In genomic region chr19:53440327-53441055, GRCm38 (mm10) we compare ENCODE assay signal across 14 mouse cellular contexts. TPM values are rescaled to one million over a fixed set of nuclear protein-coding genes. Genes with fewer than 3 reads are reported as not detected.
DNase-seq lines count a peak whose midpoint lies in the region; ATAC-seq lines count a peak whose summit lies in the region.
"Had no signal": no experiment of that assay in that cellular context is flagged by ENCODE, and none has a peak within 500 bp of the region (broad histone marks: within the 10 kb centered on the region; RNA-seq: fewer than 3 reads in every experiment).

No protein-coding gene starts in this region.

- H3K4me1 ChIP-seq in forebrain, embryonic 13.5 days, result peaks cover 15% of the 10 kb centered on the region
- H3K4me1 ChIP-seq in forebrain, embryonic 10.5 days, result peaks cover 24% of the 10 kb centered on the region
- H3K4me1 ChIP-seq in neural tube, embryonic 11.5 days (ENCODE audit: control insufficient read depth, insufficient read depth, low read length), result peaks cover 4% of the 10 kb centered on the region; the same call in 1 of the 2 replicates
- H3K4me1 ChIP-seq in neural tube, embryonic 15.5 days, result peaks cover 23% of the 10 kb centered on the region

- 38% methylated on average over 10 of the region's 10 CpGs for WGBS in forebrain, embryonic 13.5 days
- WGBS in forebrain, embryonic 10.5 days, result 45% methylated on average over 10 of the region's 10 CpGs
- 38% methylated on average over 10 of the region's 10 CpGs for WGBS in neural tube, embryonic 11.5 days
- 38% methylated on average over 10 of the region's 10 CpGs for WGBS in neural tube, embryonic 15.5 days

- H3K36me3 ChIP-seq in forebrain, embryonic 13.5 days (ENCODE audit: poor library complexity, severe bottlenecking), result no peaks in the 10 kb centered on the region
- no peaks in the 10 kb centered on the region for H3K36me3 ChIP-seq in forebrain, embryonic 10.5 days (replicated peaks)
- no peaks in the 10 kb centered on the region for H3K36me3 ChIP-seq in neural tube, embryonic 11.5 days (ENCODE audit: control insufficient read depth, insufficient read depth, low read length)
- no peaks in the 10 kb centered on the region for H3K36me3 ChIP-seq in neural tube, embryonic 15.5 days
- H3K36me3 ChIP-seq: embryonic facial prominence, embryonic 13.5 days; heart, embryonic 15.5 days; limb, embryonic 12.5 days had no signal

- peak; percentile 48; the same call in 1 of the 2 replicates for ATAC-seq in forebrain, embryonic 13.5 days
- ATAC-seq in neural tube, embryonic 11.5 days (ENCODE audit: insufficient read depth, low FRiP score, low TSS enrichment), result 0 out of 2 replicates have a peak, but pooled peaks have one; percentile 27
- no peak for ATAC-seq in neural tube, embryonic 15.5 days (ENCODE audit: low FRiP score)
- no peak for ATAC-seq in activated CD4-positive, CD25-positive, alpha-beta regulatory T cell, adult 4 months
- ATAC-seq: hindbrain, embryonic 16.5 days had no signal

- no peaks in the 10 kb centered on the region for H3K27me3 ChIP-seq in forebrain, embryonic 13.5 days
- peaks cover 20% of the 10 kb centered on the region for H3K27me3 ChIP-seq in forebrain, embryonic 10.5 days (ENCODE audit: poor library complexity, severe bottlenecking)
- H3K27me3 ChIP-seq in neural tube, embryonic 11.5 days (ENCODE audit: control insufficient read depth, insufficient read depth, low read length), result no peaks in the 10 kb centered on the region
- H3K27me3 ChIP-seq in neural tube, embryonic 15.5 days (replicated peaks), result no peaks in the 10 kb centered on the region
- H3K27me3 ChIP-seq: embryonic facial prominence, embryonic 13.5 days; heart, embryonic 15.5 days had no signal

- no peak overlapping the region for H3K4me3 ChIP-seq in forebrain, embryonic 13.5 days
- H3K4me3 ChIP-seq in forebrain, embryonic 10.5 days, result no peak overlapping the region
- H3K4me3 ChIP-seq in neural tube, embryonic 11.5 days (ENCODE audit: low read depth, low read length), result no peak overlapping the region
- H3K4me3 ChIP-seq in neural tube, embryonic 15.5 days (replicated peaks), result no peak overlapping the region
- H3K4me3 ChIP-seq: embryonic facial prominence, embryonic 13.5 days; heart, embryonic 15.5 days; limb, embryonic 12.5 days had no signal

- 0 out of 2 replicates have a peak overlapping the region, but pooled peaks have one; percentile 5 for H3K4me2 ChIP-seq in forebrain, embryonic 13.5 days
- no peak overlapping the region for H3K4me2 ChIP-seq in neural tube, embryonic 11.5 days (ENCODE audit: low read depth)
- H3K4me2 ChIP-seq in neural tube, embryonic 15.5 days, result no peak overlapping the region
- H3K4me2 ChIP-seq: embryonic facial prominence, embryonic 13.5 days; heart, embryonic 15.5 days; limb, embryonic 12.5 days had no signal

- DNase-seq in forebrain, embryonic 10.5 days (ENCODE audit: extremely low spot score, low spot score), result no peak
- peak; percentile 43 for DNase-seq in neural tube, embryonic 11.5 days (ENCODE audit: low spot score)
- DNase-seq in induced T-regulatory cell, adult 2 months (ENCODE audit: low read depth), result peak; percentile 63
- DNase-seq in thymus, postnatal 14 days, result peak; percentile 90
- DNase-seq in kidney, postnatal 10 days, result no peak
- DNase-seq: lung, adult 2 months had no signal

- H3K9ac ChIP-seq in forebrain, embryonic 13.5 days, result no peak overlapping the region
- no peak overlapping the region for H3K9ac ChIP-seq in neural tube, embryonic 11.5 days (ENCODE audit: low read length)
- H3K9ac ChIP-seq in neural tube, embryonic 15.5 days (replicated peaks), result no peak overlapping the region
- H3K9ac ChIP-seq: embryonic facial prominence, embryonic 13.5 days; heart, embryonic 15.5 days; limb, embryonic 12.5 days had no signal

- H3K9me3 ChIP-seq in forebrain, embryonic 13.5 days (replicated peaks), result no peaks in the 10 kb centered on the region
- H3K9me3 ChIP-seq in forebrain, embryonic 10.5 days, result no peaks in the 10 kb centered on the region
- no peaks in the 10 kb centered on the region for H3K9me3 ChIP-seq in neural tube, embryonic 11.5 days (ENCODE audit: control insufficient read depth, low read length)
- no peaks in the 10 kb centered on the region for H3K9me3 ChIP-seq in neural tube, embryonic 15.5 days (replicated peaks)
- H3K9me3 ChIP-seq: embryonic facial prominence, embryonic 13.5 days; heart, embryonic 15.5 days; limb, embryonic 12.5 days had no signal

- no peak overlapping the region; the same call in 1 of the 2 replicates for H3K27ac ChIP-seq in forebrain, embryonic 13.5 days
- H3K27ac ChIP-seq in forebrain, embryonic 10.5 days, result no peak overlapping the region
- H3K27ac ChIP-seq in neural tube, embryonic 11.5 days (ENCODE audit: low read depth, low read length), result no peak overlapping the region
- H3K27ac ChIP-seq in neural tube, embryonic 15.5 days (replicated peaks), result no peak overlapping the region
- H3K27ac ChIP-seq: embryonic facial prominence, embryonic 13.5 days; heart, embryonic 15.5 days; kidney, postnatal 0 days; limb, embryonic 12.5 days had no signal

RNA-seq across cellular contexts. Expression of gene Smndc1, which starts 50.1 kb away (rescaled TPM):
- 48.7 and 50.9 TPM in 2 replicates for polyA plus RNA-seq in forebrain, embryonic 13.5 days (2015; fragmentation: Nextera tagmentation; extraction: Ambion mirVana)
- 45.4 and 47.2 TPM in 2 replicates for polyA plus RNA-seq in forebrain, embryonic 10.5 days (2016; fragmentation: Nextera tagmentation; extraction: Ambion mirVana)
- 54.4 and 57.5 TPM in 2 replicates for polyA plus RNA-seq in neural tube, embryonic 11.5 days (2014; fragmentation: Nextera tagmentation; extraction: Ambion mirVana)
- 29.3 and 31.6 TPM in 2 replicates for polyA plus RNA-seq in neural tube, embryonic 15.5 days (2015; fragmentation: Nextera tagmentation; extraction: Ambion mirVana)
- polyA plus RNA-seq in activated CD4-positive, CD25-positive, alpha-beta regulatory T cell, adult 4 months (2017; shearing (Covaris generic)), result 10 to 100 TPM; 35.9 TPM

Comparison
In these comparisons a context has a peak if more than half of its experiments do, and no peak if none do; other contexts are left out.
1. ATAC-seq: peak in forebrain, embryonic 13.5 days (single experiment) and neural tube, embryonic 11.5 days (single experiment); none in neural tube, embryonic 15.5 days (single experiment) and activated CD4-positive, CD25-positive, alpha-beta regulatory T cell, adult 4 months (single experiment).
2. DNase-seq: peak in neural tube, embryonic 11.5 days (single experiment), induced T-regulatory cell, adult 2 months (single experiment) and thymus, postnatal 14 days (single experiment); none in forebrain, embryonic 10.5 days (single experiment) and kidney, postnatal 10 days (single experiment).